In the genomic region with DNA sequence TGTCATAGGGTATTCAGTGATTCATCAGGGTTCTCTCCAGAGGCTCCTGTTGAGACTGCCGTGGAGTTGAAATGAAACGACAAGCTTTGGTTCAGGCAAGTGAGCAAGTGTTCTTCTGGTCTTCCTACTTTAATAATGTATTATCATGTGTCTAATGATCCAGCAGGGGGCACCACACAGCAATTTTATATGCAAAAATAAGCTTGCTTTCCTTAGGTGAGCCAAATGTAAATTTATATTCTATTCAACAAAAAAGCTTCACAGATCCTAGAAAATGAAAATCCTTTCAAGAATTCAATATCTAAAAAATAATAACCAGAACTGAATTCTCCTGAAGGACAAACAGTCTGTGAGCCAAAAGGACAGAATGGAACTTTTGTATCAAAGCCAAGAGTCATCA, we compare ENCODE assay signal across 9 mouse cellular contexts. TPM values are rescaled to one million over a fixed set of nuclear protein-coding genes. Genes with fewer than 3 reads are reported as not detected.
A peak's percentile ranks its signal among the peaks of the same experiment; 100 is the strongest.
DNase-seq lines count a peak whose midpoint lies in the region; ATAC-seq and TF ChIP-seq lines count a peak whose summit lies in the region.
"Had no signal": no experiment of that assay in that cellular context is flagged by ENCODE, and none has a peak within 500 bp of the region (broad histone marks: within the 10 kb centered on the region; RNA-seq: fewer than 3 reads in every experiment).

No protein-coding gene starts in this region.

- H3K4me2 ChIP-seq in forebrain, embryonic 14.5 days (ENCODE audit: low read length), result no peak overlapping the region
- H3K4me2 ChIP-seq in forebrain, embryonic 11.5 days (ENCODE audit: low read depth, low read length, severe bottlenecking), result no peak overlapping the region
- H3K4me2 ChIP-seq in lung, postnatal 0 days (replicated peaks; ENCODE audit: low read depth, low read length), result no peak overlapping the region
- H3K4me2 ChIP-seq: neural tube, embryonic 13.5 days had no signal

- no peaks in the 10 kb centered on the region for H3K9me3 ChIP-seq in forebrain, embryonic 14.5 days (replicated peaks; ENCODE audit: control insufficient read depth, low read length)
- H3K9me3 ChIP-seq in forebrain, embryonic 11.5 days (ENCODE audit: control insufficient read depth, low read length), result no peaks in the 10 kb centered on the region
- no peaks in the 10 kb centered on the region for H3K9me3 ChIP-seq in lung, postnatal 0 days (ENCODE audit: low read length)
- H3K9me3 ChIP-seq: neural tube, embryonic 13.5 days had no signal

- no peaks in the 10 kb centered on the region for H3K4me1 ChIP-seq in forebrain, embryonic 14.5 days (ENCODE audit: control insufficient read depth, insufficient read depth, low read length)
- no peaks in the 10 kb centered on the region for H3K4me1 ChIP-seq in forebrain, embryonic 11.5 days (replicated peaks; ENCODE audit: control insufficient read depth, insufficient read depth, low read length)
- no peaks in the 10 kb centered on the region for H3K4me1 ChIP-seq in lung, postnatal 0 days (ENCODE audit: insufficient read depth, low read depth, low read length)

- TF ChIP-seq CTCF in lung, postnatal 0 days (IDR thresholded peaks at IDR 0.05), result peak; percentile 68

- peak; percentile 57; the same call in 1 of the 2 replicates for ATAC-seq in forebrain, embryonic 14.5 days
- ATAC-seq in forebrain, embryonic 11.5 days (replicated peaks; ENCODE audit: low FRiP score), result no peak
- no peak for ATAC-seq in lung, postnatal 0 days

- intact Hi-C loops in heart, postnatal 10 days (cut with DNase I), result loop anchor here (2.0 to 5.0 kb wide), 2 partner anchors 440 to 664 kb away; no protein-coding TSS in a partner anchor

- WGBS in forebrain, embryonic 14.5 days, result 39% methylated on average over 2 of the region's 2 CpGs
- WGBS in forebrain, embryonic 11.5 days, result 65% methylated on average over 2 of the region's 2 CpGs
- 39% methylated on average over 2 of the region's 2 CpGs for WGBS in lung, postnatal 0 days

- H3K4me3 ChIP-seq in forebrain, embryonic 14.5 days (ENCODE audit: low read depth, low read length), result no peak overlapping the region
- no peak overlapping the region for H3K4me3 ChIP-seq in forebrain, embryonic 11.5 days (ENCODE audit: low read depth, low read length)
- no peak overlapping the region for H3K4me3 ChIP-seq in lung, postnatal 0 days (ENCODE audit: low read depth, low read length)
- H3K4me3 ChIP-seq: neural tube, embryonic 13.5 days had no signal

- H3K27me3 ChIP-seq in forebrain, embryonic 14.5 days (replicated peaks; ENCODE audit: control insufficient read depth, insufficient read depth, low read length), result no peaks in the 10 kb centered on the region
- no peaks in the 10 kb centered on the region for H3K27me3 ChIP-seq in forebrain, embryonic 11.5 days (ENCODE audit: control insufficient read depth, insufficient read depth, low read length)
- no peaks in the 10 kb centered on the region for H3K27me3 ChIP-seq in lung, postnatal 0 days (replicated peaks; ENCODE audit: insufficient read depth, low read length)
- H3K27me3 ChIP-seq: neural tube, embryonic 13.5 days had no signal

- no peak for TF ChIP-seq EP300 in lung, postnatal 0 days (IDR thresholded peaks at IDR 0.05)

- peak; percentile 91 for DNase-seq in forebrain, embryonic 14.5 days (ENCODE audit: low spot score)
- no peak for DNase-seq in forebrain, embryonic 11.5 days (ENCODE audit: low spot score)
- DNase-seq in right cerebral cortex, adult 18-20 months, result peak; percentile 37
- DNase-seq in right cerebral cortex, postnatal 36 days (ENCODE audit: low spot score in 2 of 2), result no peak
- DNase-seq in adrenal gland, postnatal 36 days, result peak; percentile 47 to 68
- DNase-seq in heart, postnatal 10 days, result peak; percentile 61 to 74
- peak; percentile 83 for DNase-seq in lung, postnatal 0 days (ENCODE audit: low spot score)
- DNase-seq in ovary, postnatal 10 days (ENCODE audit: low spot score), result no peak

- no peak overlapping the region for H3K9ac ChIP-seq in forebrain, embryonic 14.5 days (ENCODE audit: low read length)
- H3K9ac ChIP-seq in forebrain, embryonic 11.5 days (ENCODE audit: low read length), result no peak overlapping the region
- no peak overlapping the region for H3K9ac ChIP-seq in lung, postnatal 0 days (replicated peaks; ENCODE audit: low read depth)
- H3K9ac ChIP-seq: neural tube, embryonic 13.5 days had no signal

- no peaks in the 10 kb centered on the region for H3K36me3 ChIP-seq in forebrain, embryonic 14.5 days (ENCODE audit: control insufficient read depth, insufficient read depth, low read length)
- no peaks in the 10 kb centered on the region for H3K36me3 ChIP-seq in forebrain, embryonic 11.5 days (ENCODE audit: control insufficient read depth, insufficient read depth, low read length)
- H3K36me3 ChIP-seq in lung, postnatal 0 days (ENCODE audit: insufficient read depth, low read length), result no peaks in the 10 kb centered on the region

- no peak overlapping the region; the same call in 1 of the 2 replicates for H3K27ac ChIP-seq in forebrain, embryonic 14.5 days (ENCODE audit: low read depth, low read length)
- no peak overlapping the region for H3K27ac ChIP-seq in forebrain, embryonic 11.5 days (ENCODE audit: low read depth, low read length)
- H3K27ac ChIP-seq in lung, postnatal 0 days (ENCODE audit: low read length), result no peak overlapping the region
- H3K27ac ChIP-seq: neural tube, embryonic 13.5 days had no signal

RNA-seq across cellular contexts. Expression of a gene that starts 36.5 kb away (rescaled TPM):
- 201 and 206 TPM in 2 replicates for polyA plus RNA-seq in forebrain, embryonic 14.5 days (2014; fragmentation: Nextera tagmentation; extraction: Ambion mirVana)
- polyA plus RNA-seq in forebrain, embryonic 11.5 days (2014; fragmentation: Nextera tagmentation; extraction: Ambion mirVana), result 179 and 213 TPM in 2 replicates
- 10 to 100 TPM; 72.0 to 83.2 TPM for total RNA-seq in adrenal gland, postnatal 36 days (2021)
- total RNA-seq in heart, postnatal 10 days (2021), result 10 to 100 TPM; 60.1 to 70.2 TPM
- 159 and 168 TPM in 2 replicates for polyA plus RNA-seq in lung, postnatal 0 days (2015; fragmentation: Nextera tagmentation; extraction: Ambion mirVana)

Comparison
In these comparisons a context has a peak if more than half of its experiments do, and no peak if none do; other contexts are left out.
1. DNase-seq: peak in forebrain, embryonic 14.5 days (single experiment), right cerebral cortex, adult 18-20 months (single experiment), adrenal gland, postnatal 36 days (2 of 2), heart, postnatal 10 days (2 of 2) and lung, postnatal 0 days (single experiment); none in forebrain, embryonic 11.5 days (single experiment), right cerebral cortex, postnatal 36 days (0 of 2) and ovary, postnatal 10 days (single experiment).